Mouse (Mus musculus) kidney, adult 9 months (tissue): ENCODE data around the gene Axin1.
A peak's percentile ranks its signal among the peaks of the same experiment; 100 is the strongest.

Experiments
- DNase-seq: peaks from one replicate; pipeline ENCODE4 v3.0.0; 2022

Gene Axin1

GRCm38 (mm10) chr17:26138239-26138836 lies at the start of gene Axin1:
Gene Axin1 (plus strand): TSS chr17:26138688.
- DNase-seq: peak; percentile 97

- DNase-seq: peak; percentile 95
Observed at GRCm38 (mm10) chr17:26089905-26090632, 48.4 kb upstream of the Axin1 start, which contains the start of gene Decr2. Gene Decr2 (minus strand): TSS chr17:26090337.

- DNase-seq: no peak
Observed at GRCm38 (mm10) chr17:26094531-26095110, 43.9 kb upstream of the Axin1 start.

GRCm38 (mm10) chr17:26095121-26095740 lies 43.3 kb upstream of the Axin1 start, which contains the start of gene Nme4:
Gene Nme4 (minus strand): TSS chr17:26095602.
- peak; percentile 43 for DNase-seq

GRCm38 (mm10) chr17:26098461-26098860 lies 40.0 kb upstream of the Axin1 start:
- DNase-seq: no peak

GRCm38 (mm10) chr17:26099316-26099715 lies 39.2 kb upstream of the Axin1 start:
- DNase-seq: peak; percentile 64

GRCm38 (mm10) chr17:26100166-26100565 lies 38.3 kb upstream of the Axin1 start:
- no peak for DNase-seq

GRCm38 (mm10) chr17:26101478-26101877 lies 37.0 kb upstream of the Axin1 start:
- DNase-seq: peak; percentile 83

GRCm38 (mm10) chr17:26105619-26106018 lies 32.9 kb upstream of the Axin1 start:
- no peak for DNase-seq

- DNase-seq: no peak
Observed at GRCm38 (mm10) chr17:26110156-26110555, 28.3 kb upstream of the Axin1 start.

GRCm38 (mm10) chr17:26111024-26111423 lies 27.5 kb upstream of the Axin1 start:
- DNase-seq: no peak

- no peak for DNase-seq
Observed at GRCm38 (mm10) chr17:26111722-26112121, 26.8 kb upstream of the Axin1 start.

GRCm38 (mm10) chr17:26112751-26113150 lies 25.7 kb upstream of the Axin1 start:
- no peak for DNase-seq

- peak; percentile 85 for DNase-seq
Observed at GRCm38 (mm10) chr17:26113181-26113948, 25.1 kb upstream of the Axin1 start, which contains the start of gene Tmem8. Gene Tmem8 (plus strand): TSS chr17:26113299.

- DNase-seq: peak; percentile 87
Observed at GRCm38 (mm10) chr17:26114061-26114460, 24.4 kb upstream of the Axin1 start.

GRCm38 (mm10) chr17:26114461-26114860 lies 24.0 kb upstream of the Axin1 start:
- DNase-seq: peak; percentile 54

- DNase-seq: peak; percentile 96
Observed at GRCm38 (mm10) chr17:26115205-26115898, 23.1 kb upstream of the Axin1 start.

GRCm38 (mm10) chr17:26115956-26116487 lies 22.5 kb upstream of the Axin1 start:
- peak; percentile 82 for DNase-seq

GRCm38 (mm10) chr17:26116503-26117258 lies 21.8 kb upstream of the Axin1 start:
- peak; percentile 54 for DNase-seq

- peak; percentile 52 for DNase-seq
Observed at GRCm38 (mm10) chr17:26119766-26120710, 18.4 kb upstream of the Axin1 start.
